Mouse (Mus musculus) heart, embryonic 11.5 days (tissue): ENCODE data around the gene Lgals3bp. TPM values are rescaled to one million over a fixed set of nuclear protein-coding genes. Genes with fewer than 3 reads are reported as not detected.

Experiments
- ATAC-seq: fragments of 200-750 bp; cut with Nextera tagmentation; replicated peaks from 2 replicates; pipeline ENCODE4 v1.8.0; 2017; ENCODE audit warnings: moderate library complexity; ENCODE audit not compliant: insufficient number of reproducible peaks, low FRiP score, low TSS enrichment
- H3K27ac ChIP-seq: fragments of 300-500 bp; sonication (generic); 2 replicates; pipeline ENCODE4 v1.5.1; 2014; ENCODE audit warnings: mild to moderate bottlenecking, low read depth, low read length
- H3K27me3 ChIP-seq: fragments of 300-500 bp; sonication (generic); 2 replicates; pipeline ENCODE4 v1.6.1; 2014; ENCODE audit warnings: mild to moderate bottlenecking, low read length, mixed read lengths; ENCODE audit not compliant: control insufficient read depth, insufficient read depth
- H3K36me3 ChIP-seq: fragments of 300-500 bp; sonication (generic); 2 replicates; pipeline ENCODE4 v1.6.1; 2014; ENCODE audit warnings: mild to moderate bottlenecking, low read length, moderate library complexity, mixed read lengths; ENCODE audit not compliant: control insufficient read depth, insufficient read depth
- H3K4me1 ChIP-seq: fragments of 300-500 bp; sonication (generic); 2 replicates; pipeline ENCODE4 v1.6.1; 2014; ENCODE audit warnings: low read length; ENCODE audit not compliant: control insufficient read depth, insufficient read depth
- H3K4me2 ChIP-seq: fragments of 300-500 bp; sonication (generic); 2 replicates; pipeline ENCODE4 v1.6.1; 2014; ENCODE audit warnings: mild to moderate bottlenecking, moderate library complexity
- H3K4me3 ChIP-seq: fragments of 300-500 bp; sonication (generic); 2 replicates; pipeline ENCODE4 v1.5.1; 2014; ENCODE audit warnings: low read depth, low read length
- H3K9ac ChIP-seq: fragments of 300-500 bp; sonication (generic); 2 replicates; pipeline ENCODE4 v1.6.1; 2014; ENCODE audit warnings: mild to moderate bottlenecking, low read depth, low read length, moderate library complexity
- H3K9me3 ChIP-seq: fragments of 300-500 bp; sonication (generic); replicated peaks from 2 replicates; pipeline ENCODE4 v1.6.1; 2016; ENCODE audit warnings: low read length; ENCODE audit not compliant: control insufficient read depth
- WGBS: fragments of 180-500 bp; shearing (Covaris S2); extraction: QIAGEN DNeasy Blood & Tissue Kit; methylation state at CpG from one replicate; pipeline ENCODE4 v1.1.7; 2014; ENCODE audit not compliant: insufficient replicate concordance; 5-methylcytosine and 5-hydroxymethylcytosine counted together
- polyA plus RNA-seq: library from polyadenylated mRNA; unstranded; fragments of >200 nt; fragmentation: Nextera tagmentation; extraction: Ambion mirVana; gene quantifications from 2 replicates; pipeline ENCODE4 v1.2.1, GENCODE M21; 2014

The Lgals3bp gene
- polyA plus RNA-seq, 1 experiment from 2014 or later, result 3.1 TPM

- peaks cover 9% of the 10 kb centered on the region; the same call in 1 of the 2 replicates for H3K4me1 ChIP-seq
- H3K9ac ChIP-seq, result no peak overlapping the region
- 88% methylated on average over 7 of the region's 7 CpGs for WGBS
- no peaks in the 10 kb centered on the region for H3K9me3 ChIP-seq
- no peaks in the 10 kb centered on the region for H3K27me3 ChIP-seq
- H3K36me3 ChIP-seq, result peaks cover 8% of the 10 kb centered on the region; the same call in 1 of the 2 replicates
- H3K4me2 ChIP-seq, result no peak overlapping the region
- ATAC-seq, result no peak
- no peak overlapping the region for H3K27ac ChIP-seq
- H3K4me3 ChIP-seq, result no peak overlapping the region
Measured at GRCm38 (mm10) chr11:118416046-118416445, 14.2 kb upstream of the Lgals3bp start.

DNA sequence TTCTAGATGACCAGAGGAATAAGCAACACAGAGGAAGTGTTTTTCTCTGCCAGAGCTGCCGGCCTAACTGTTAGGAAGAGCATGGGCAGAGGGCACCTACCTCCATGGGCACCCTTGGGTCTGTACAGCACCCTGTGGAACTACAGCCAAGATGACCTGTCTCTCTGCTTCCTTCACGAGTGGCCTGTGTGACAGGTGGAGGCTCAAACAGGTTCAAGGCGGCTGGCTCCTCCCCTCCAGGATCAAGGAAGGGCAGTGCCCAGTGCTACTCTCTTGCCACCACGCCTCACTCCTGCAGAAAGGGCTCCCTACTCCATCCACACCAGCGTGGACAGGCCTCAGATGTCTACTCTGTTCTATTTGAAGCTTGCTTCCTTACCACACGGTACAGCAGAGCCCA is 13.7 kb upstream of the Lgals3bp start:
- Histone ChIP-seq H3K9me3 (no peaks in the 10 kb centered on the region), H3K4me3 (no peak overlapping the region), H3K4me1 (peaks cover 9% of the 10 kb centered on the region; the same call in 1 of the 2 replicates), H3K4me2 (no peak overlapping the region), H3K9ac (no peak overlapping the region), H3K36me3 (peaks cover 13% of the 10 kb centered on the region; the same call in 1 of the 2 replicates), H3K27ac (no peak overlapping the region), H3K27me3 (no peaks in the 10 kb centered on the region)
- 89% methylated on average over 6 of the region's 6 CpGs for WGBS
- ATAC-seq, result no peak

DNA sequence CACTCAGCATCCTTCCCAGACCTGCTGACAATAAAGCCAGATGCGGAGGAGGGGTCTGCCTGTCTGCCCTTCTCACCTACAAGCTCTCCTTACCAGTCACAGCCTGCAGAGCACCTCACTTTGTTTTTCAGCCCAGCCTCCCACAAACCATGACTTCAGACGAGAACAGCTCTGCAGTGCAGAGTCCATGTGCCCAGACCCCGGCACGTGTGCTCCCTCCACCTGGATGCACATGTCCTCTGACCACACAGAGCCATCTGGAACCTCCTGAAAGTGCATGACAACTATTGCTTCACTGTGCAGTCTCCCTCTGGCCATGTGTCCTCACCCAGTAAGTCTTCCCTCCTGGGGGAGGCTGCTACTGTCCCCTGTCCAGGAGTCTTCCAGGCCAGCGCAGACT is 12.4 kb upstream of the Lgals3bp start:
- 91% methylated on average over 5 of the region's 5 CpGs for WGBS
- no peaks in the 10 kb centered on the region for H3K27me3 ChIP-seq
- no peaks in the 10 kb centered on the region for H3K9me3 ChIP-seq
- no peak for ATAC-seq
- H3K4me3 ChIP-seq, result no peak overlapping the region
- H3K9ac ChIP-seq, result no peak overlapping the region
- H3K36me3 ChIP-seq, result peaks cover 16% of the 10 kb centered on the region; the same call in 1 of the 2 replicates
- no peak overlapping the region for H3K4me2 ChIP-seq
- H3K27ac ChIP-seq, result no peak overlapping the region
- H3K4me1 ChIP-seq, result peaks cover 9% of the 10 kb centered on the region; the same call in 1 of the 2 replicates

DNA sequence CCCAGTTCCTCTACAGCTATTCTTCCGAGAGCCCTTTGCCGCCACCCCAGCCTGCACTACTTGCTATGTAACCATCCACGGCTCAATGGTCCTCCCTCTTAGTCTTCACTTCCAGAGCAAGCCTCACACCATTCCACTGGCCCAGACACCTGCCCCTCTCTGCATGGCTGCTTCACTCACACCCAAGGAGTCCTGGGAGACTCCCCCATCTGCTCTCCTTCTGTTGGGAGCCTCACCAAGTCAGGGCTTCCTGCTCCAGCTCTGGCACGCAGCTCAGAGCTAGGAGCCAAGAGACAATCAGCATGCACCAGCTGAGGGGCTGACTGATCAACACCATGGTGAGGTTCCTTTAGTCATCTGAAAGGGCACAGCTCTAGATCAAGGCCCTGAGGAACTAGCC is 11.2 kb upstream of the Lgals3bp start:
- no peak for ATAC-seq
- Histone ChIP-seq H3K9ac (no peak overlapping the region), H3K27me3 (no peaks in the 10 kb centered on the region), H3K4me3 (no peak overlapping the region), H3K9me3 (no peaks in the 10 kb centered on the region), H3K27ac (no peak overlapping the region), H3K36me3 (peaks cover 16% of the 10 kb centered on the region; the same call in 1 of the 2 replicates), H3K4me2 (no peak overlapping the region), H3K4me1 (peaks cover 6% of the 10 kb centered on the region; the same call in 1 of the 2 replicates)
- 80% methylated on average over 4 of the region's 4 CpGs for WGBS

DNA sequence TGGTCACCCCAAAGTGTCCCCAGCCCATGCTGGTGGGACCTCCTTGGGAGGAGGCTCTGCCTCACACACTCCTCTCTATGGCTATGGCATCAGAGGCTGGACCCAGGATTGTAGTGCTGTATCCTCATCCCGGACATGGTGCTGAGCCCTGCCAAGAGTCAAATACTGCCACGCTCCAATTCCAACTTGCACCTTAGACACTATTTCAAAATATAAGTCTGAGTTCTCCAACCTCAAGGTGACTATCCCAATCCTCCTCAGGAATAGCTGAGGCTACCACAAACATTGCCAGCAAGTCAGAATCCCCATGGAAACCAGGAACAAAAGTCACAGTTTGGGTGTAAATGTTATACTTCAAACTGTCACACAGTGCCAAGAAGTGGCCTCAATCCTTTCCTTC is 10.7 kb upstream of the Lgals3bp start:
- WGBS, result 97% methylated on average over 2 of the region's 2 CpGs
- H3K4me2 ChIP-seq, result no peak overlapping the region
- H3K9ac ChIP-seq, result no peak overlapping the region
- H3K4me3 ChIP-seq, result no peak overlapping the region
- peaks cover 2% of the 10 kb centered on the region; the same call in 1 of the 2 replicates for H3K4me1 ChIP-seq
- no peaks in the 10 kb centered on the region for H3K27me3 ChIP-seq
- no peaks in the 10 kb centered on the region for H3K9me3 ChIP-seq
- peaks cover 16% of the 10 kb centered on the region for H3K36me3 ChIP-seq
- ATAC-seq, result no peak
- H3K27ac ChIP-seq, result no peak overlapping the region

DNA sequence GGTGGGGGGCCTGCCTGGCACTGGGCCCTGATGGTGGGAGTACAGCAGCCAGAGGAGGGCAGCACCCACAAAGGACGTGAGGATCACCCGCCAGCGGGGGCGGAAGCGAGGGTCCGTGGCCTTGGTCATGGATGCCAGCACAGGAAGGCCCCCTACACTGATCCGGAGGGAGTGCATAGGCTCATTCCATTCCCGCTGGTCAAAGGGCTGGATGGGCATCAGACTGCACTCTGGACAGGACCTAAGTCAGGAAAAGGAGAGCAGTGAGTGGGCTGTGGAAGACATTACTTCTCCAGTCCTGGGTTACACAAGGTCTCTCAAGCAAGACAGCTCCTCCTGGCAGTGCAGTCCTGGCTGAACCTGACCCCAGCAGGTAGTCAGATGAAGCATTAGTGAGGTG is 9.4 kb upstream of the Lgals3bp start:
- Histone ChIP-seq H3K27ac (no peak overlapping the region), H3K9ac (no peak overlapping the region), H3K4me3 (no peak overlapping the region), H3K36me3 (peaks cover 16% of the 10 kb centered on the region), H3K9me3 (no peaks in the 10 kb centered on the region), H3K4me2 (no peak overlapping the region), H3K27me3 (no peaks in the 10 kb centered on the region), H3K4me1 (no peaks in the 10 kb centered on the region)
- ATAC-seq, result no peak
- 90% methylated on average over 8 of the region's 8 CpGs for WGBS

DNA sequence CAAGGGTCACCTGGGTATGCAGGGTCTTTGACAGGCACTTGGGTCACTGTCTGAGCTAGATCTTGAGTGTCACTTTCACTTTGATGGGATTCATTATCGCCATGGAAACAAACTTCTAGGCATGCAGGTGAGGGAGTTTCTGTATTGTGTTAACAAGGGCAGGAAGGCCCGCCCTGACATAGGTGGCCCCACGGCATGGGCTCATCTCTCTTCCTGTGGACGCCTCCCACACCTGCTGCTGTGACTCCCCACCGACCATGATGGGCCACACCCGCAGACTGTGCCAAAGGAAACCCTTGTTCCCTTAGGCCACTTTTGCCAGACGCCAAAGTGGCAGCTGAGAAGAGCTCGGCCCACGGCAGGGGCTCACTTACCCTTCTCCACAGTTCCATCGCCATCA is 8.6 kb upstream of the Lgals3bp start:
- H3K4me1 ChIP-seq, result no peaks in the 10 kb centered on the region
- no peaks in the 10 kb centered on the region for H3K9me3 ChIP-seq
- H3K27ac ChIP-seq, result no peak overlapping the region
- no peak overlapping the region for H3K9ac ChIP-seq
- 87% methylated on average over 10 of the region's 10 CpGs for WGBS
- peaks cover 14% of the 10 kb centered on the region for H3K36me3 ChIP-seq
- H3K27me3 ChIP-seq, result no peaks in the 10 kb centered on the region
- H3K4me3 ChIP-seq, result no peak overlapping the region
- H3K4me2 ChIP-seq, result no peak overlapping the region
- ATAC-seq, result no peak

DNA sequence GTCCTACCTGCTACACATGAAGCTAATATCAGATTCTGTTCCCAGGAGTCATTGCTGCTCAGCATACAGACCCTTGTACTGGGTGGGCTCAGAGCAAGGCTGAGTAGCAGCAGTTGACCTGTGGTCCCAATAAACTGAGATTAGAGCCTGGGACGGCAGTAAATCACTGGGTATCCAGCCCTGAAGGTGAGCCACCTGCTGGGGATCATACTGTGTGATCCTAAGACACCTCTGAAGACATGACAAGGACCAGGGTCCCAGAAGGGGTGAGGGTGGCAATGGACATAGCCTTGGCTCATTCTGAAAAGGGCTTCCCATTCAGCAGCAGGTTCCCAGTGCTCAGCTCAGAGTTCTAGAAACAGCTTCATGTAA is 8.2 kb upstream of the Lgals3bp start:
- WGBS, result 74% methylated on average over 1 of the region's 1 CpGs
- no peak for ATAC-seq
- H3K36me3 ChIP-seq, result peaks cover 14% of the 10 kb centered on the region

More for the DNA sequence above, 8.2 kb upstream of the Lgals3bp start:
- Histone ChIP-seq H3K9ac (no peak overlapping the region), H3K9me3 (no peaks in the 10 kb centered on the region), H3K4me3 (no peak overlapping the region), H3K27me3 (no peaks in the 10 kb centered on the region), H3K4me2 (no peak overlapping the region), H3K27ac (no peak overlapping the region), H3K4me1 (no peaks in the 10 kb centered on the region)
